Mouse (Mus musculus): Measurements from ENCODE around the gene Baat. TPM values are rescaled to one million over a fixed set of nuclear protein-coding genes. Genes with fewer than 3 reads are reported as not detected.
"Not testable (repeated sequence)": the region's sequence is repeated elsewhere in the genome, so short reads cannot be mapped to it uniquely, and the experiment has no call there.

The Baat gene
- polyA plus RNA-seq, 1 experiment from 2014 or later = 0.12 TPM

- Histone ChIP-seq H3K27ac (ENCODE audit: low read length) (no peak overlapping the region), H3K9me3 (ENCODE audit: low read length) (peaks cover 2% of the 10 kb centered on the region; the same call in 1 of the 2 replicates)
- no peak for ATAC-seq (ENCODE audit: low FRiP score, low TSS enrichment)
These were observed 29.4 kb upstream of the Baat start for GRCm38 (mm10) chr4:49535675-49536294.

GRCm38 (mm10) chr4:49535036-49535435 is 28.7 kb upstream of the Baat start:
- Histone ChIP-seq H3K9me3 (ENCODE audit: low read length) (peaks cover 8% of the 10 kb centered on the region; the same call in 1 of the 2 replicates), H3K4me1 (ENCODE audit: insufficient read depth, low read length) (no peaks in the 10 kb centered on the region), H3K36me3 (ENCODE audit: insufficient read depth, low read length) (peaks cover 15% of the 10 kb centered on the region), H3K9ac (replicated peaks; ENCODE audit: low read length) (no peak overlapping the region), H3K27ac (ENCODE audit: low read length) (no peak overlapping the region), H3K27me3 (ENCODE audit: insufficient read depth, low read length) (no peaks in the 10 kb centered on the region), H3K4me2 (replicated peaks; ENCODE audit: low read depth, low read length) (no peak overlapping the region), H3K4me3 (ENCODE audit: low read length) (no peak overlapping the region)
- no peak for ATAC-seq (ENCODE audit: low FRiP score, low TSS enrichment)
- WGBS = 83% methylated on average over 3 of the region's 3 CpGs

More at GRCm38 (mm10) chr4:49535675-49536294, 29.4 kb upstream of the Baat start:
- H3K4me2 ChIP-seq (replicated peaks; ENCODE audit: low read depth, low read length) = no peak overlapping the region
- no peak overlapping the region for H3K4me3 ChIP-seq (ENCODE audit: low read length)
- WGBS = 92% methylated on average over 4 of the region's 4 CpGs
- H3K27me3 ChIP-seq (ENCODE audit: insufficient read depth, low read length) = no peaks in the 10 kb centered on the region
- H3K4me1 ChIP-seq (ENCODE audit: insufficient read depth, low read length) = no peaks in the 10 kb centered on the region
- H3K36me3 ChIP-seq (ENCODE audit: insufficient read depth, low read length) = peaks cover 7% of the 10 kb centered on the region
- H3K9ac ChIP-seq (replicated peaks; ENCODE audit: low read length) = no peak overlapping the region

- no peak for ATAC-seq (ENCODE audit: low FRiP score, low TSS enrichment)
- Histone ChIP-seq H3K4me2 (replicated peaks; ENCODE audit: low read depth, low read length) (no peak overlapping the region), H3K9me3 (ENCODE audit: low read length) (no peaks in the 10 kb centered on the region), H3K4me1 (ENCODE audit: insufficient read depth, low read length) (peaks cover 14% of the 10 kb centered on the region), H3K27ac (ENCODE audit: low read length) (no peak overlapping the region), H3K27me3 (ENCODE audit: insufficient read depth, low read length) (no peaks in the 10 kb centered on the region), H3K9ac (replicated peaks; ENCODE audit: low read length) (no peak overlapping the region), H3K4me3 (ENCODE audit: low read length) (no peak overlapping the region; the same call in 1 of the 2 replicates), H3K36me3 (ENCODE audit: insufficient read depth, low read length) (peaks cover 14% of the 10 kb centered on the region)
- 75% methylated on average over 9 of the region's 9 CpGs for WGBS
These were observed 16.2 kb upstream of the Baat start for GRCm38 (mm10) chr4:49522576-49522975.

- no peaks in the 10 kb centered on the region for H3K27me3 ChIP-seq (ENCODE audit: insufficient read depth, low read length)
- H3K4me2 ChIP-seq (replicated peaks; ENCODE audit: low read depth, low read length) = peak overlapping the region; percentile 69
- peak; percentile 31; the same call in 1 of the 2 replicates for ATAC-seq (ENCODE audit: low FRiP score, low TSS enrichment)
- no peaks in the 10 kb centered on the region for H3K9me3 ChIP-seq (ENCODE audit: low read length)
- peaks cover 14% of the 10 kb centered on the region for H3K4me1 ChIP-seq (ENCODE audit: insufficient read depth, low read length)
- WGBS = under 1% methylated on average over 17 of the region's 17 CpGs
- no peak overlapping the region for H3K27ac ChIP-seq (ENCODE audit: low read length)
- H3K4me3 ChIP-seq (ENCODE audit: low read length) = peak overlapping the region; percentile 76
- H3K36me3 ChIP-seq (ENCODE audit: insufficient read depth, low read length) = peaks cover 18% of the 10 kb centered on the region
- peak overlapping the region; percentile 77 for H3K9ac ChIP-seq (replicated peaks; ENCODE audit: low read length)
These were observed 15.0 kb upstream of the Baat start for GRCm38 (mm10) chr4:49521346-49521745.

DNA sequence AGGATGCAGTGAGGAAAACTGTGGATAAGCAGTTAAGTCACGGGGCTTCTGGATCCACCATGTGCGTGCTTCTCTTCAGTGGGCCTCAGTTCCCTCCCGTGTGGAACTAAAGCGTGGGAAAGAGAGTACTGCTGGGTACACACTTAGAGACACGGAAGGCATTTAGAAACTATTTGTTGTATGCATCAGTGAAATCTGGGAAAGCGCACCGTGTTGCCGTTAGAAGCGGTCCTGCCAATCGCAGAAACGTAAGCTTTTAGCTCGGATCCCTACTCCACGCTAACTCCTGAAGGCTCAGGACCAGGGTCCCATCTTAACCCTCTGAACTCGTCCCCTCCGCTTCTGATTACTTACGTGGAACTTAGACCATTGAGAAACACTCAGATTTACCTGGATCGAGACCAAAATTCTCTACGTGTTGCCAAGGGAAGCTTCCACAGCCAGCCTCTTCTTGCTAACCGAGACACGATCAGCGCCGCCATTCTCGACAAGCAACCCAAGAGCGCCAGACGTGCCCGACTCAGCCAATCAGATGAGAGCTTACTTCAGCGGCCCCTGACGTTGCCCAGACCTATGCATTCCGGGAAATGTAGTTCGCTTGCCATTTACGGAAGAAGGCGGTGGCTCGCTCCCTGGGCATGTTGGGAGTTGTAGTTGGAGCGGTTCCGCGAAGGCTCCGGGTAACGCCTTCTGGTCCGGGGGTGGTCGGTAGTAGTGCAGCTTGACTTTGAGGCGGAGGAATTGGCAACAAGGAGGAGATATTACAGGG is 14.4 kb upstream of the Baat start, which contains the start of the genes Mrpl50 and Zfp189:
TSS of gene Mrpl50 (minus strand) at position 522 of the 769 bp plus-strand sequence.
TSS of gene Zfp189 (plus strand) at position 605 of the 769 bp plus-strand sequence.
- WGBS = under 1% methylated on average over 41 of the region's 41 CpGs
- peaks cover 18% of the 10 kb centered on the region for H3K36me3 ChIP-seq (ENCODE audit: insufficient read depth, low read length)

GRCm38 (mm10) chr4:49519476-49519875 is 13.1 kb upstream of the Baat start:
- 0 out of 2 replicates have a peak overlapping the region, but pooled peaks have one; percentile 2 for H3K4me3 ChIP-seq (ENCODE audit: low read length)
- ATAC-seq (ENCODE audit: low FRiP score, low TSS enrichment) = no peak
- 77% methylated on average over 5 of the region's 5 CpGs for WGBS
- H3K9me3 ChIP-seq (ENCODE audit: low read length) = no peaks in the 10 kb centered on the region
- no peaks in the 10 kb centered on the region for H3K27me3 ChIP-seq (ENCODE audit: insufficient read depth, low read length)
- H3K9ac ChIP-seq (replicated peaks; ENCODE audit: low read length) = no peak overlapping the region
- peak overlapping the region; percentile 8 for H3K4me2 ChIP-seq (replicated peaks; ENCODE audit: low read depth, low read length)
- no peak overlapping the region for H3K27ac ChIP-seq (ENCODE audit: low read length)
- H3K36me3 ChIP-seq (ENCODE audit: insufficient read depth, low read length) = peaks cover 16% of the 10 kb centered on the region
- peaks cover 14% of the 10 kb centered on the region for H3K4me1 ChIP-seq (ENCODE audit: insufficient read depth, low read length)

More for the DNA sequence above, 14.4 kb upstream of the Baat start, which contains the start of the genes Mrpl50 and Zfp189:
- peak within 1 kb of the TSS; percentile 69 for H3K4me2 ChIP-seq (replicated peaks; ENCODE audit: low read depth, low read length)
- H3K4me1 ChIP-seq (ENCODE audit: insufficient read depth, low read length) = peaks cover 14% of the 10 kb centered on the region
- peak within 1 kb of the TSS; percentile 62 for H3K27ac ChIP-seq (ENCODE audit: low read length)
- no peaks in the 10 kb centered on the region for H3K27me3 ChIP-seq (ENCODE audit: insufficient read depth, low read length)
- H3K9ac ChIP-seq (replicated peaks; ENCODE audit: low read length) = peak within 1 kb of the TSS; percentile 79
- H3K4me3 ChIP-seq (ENCODE audit: low read length) = peak within 1 kb of the TSS; percentile 76
- H3K9me3 ChIP-seq (ENCODE audit: low read length) = no peaks in the 10 kb centered on the region
- peak; percentile 99 for ATAC-seq (ENCODE audit: low FRiP score, low TSS enrichment)

DNA sequence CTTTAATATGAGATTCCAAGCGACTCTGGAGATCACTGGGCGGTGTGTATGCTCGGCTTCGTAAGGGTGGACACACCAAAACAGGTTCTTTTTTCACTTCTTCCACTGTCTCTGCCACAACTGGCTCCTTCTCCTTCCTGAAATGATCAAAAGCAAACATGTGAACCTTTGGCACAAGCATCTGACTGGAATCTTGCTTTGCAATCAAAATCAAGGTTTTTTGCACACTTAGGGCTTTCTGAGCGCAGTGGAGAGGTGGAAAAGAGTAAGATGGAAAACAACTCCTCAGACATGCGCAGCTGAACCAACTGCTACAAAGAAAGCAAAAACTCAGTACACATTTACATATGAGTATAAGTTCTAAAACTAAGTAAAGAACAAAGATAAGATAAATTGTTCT is 8.1 kb upstream of the Baat start:
- 98% methylated on average over 6 of the region's 6 CpGs for WGBS
- peaks cover 5% of the 10 kb centered on the region for H3K4me1 ChIP-seq (ENCODE audit: insufficient read depth, low read length)
- H3K4me3 ChIP-seq (ENCODE audit: low read length) = no peak overlapping the region
- no peaks in the 10 kb centered on the region for H3K27me3 ChIP-seq (ENCODE audit: insufficient read depth, low read length)
- no peak overlapping the region for H3K4me2 ChIP-seq (replicated peaks; ENCODE audit: low read depth, low read length)
- H3K36me3 ChIP-seq (ENCODE audit: insufficient read depth, low read length) = peaks cover 20% of the 10 kb centered on the region
- ATAC-seq (ENCODE audit: low FRiP score, low TSS enrichment) = no peak
- H3K9me3 ChIP-seq (ENCODE audit: low read length) = no peaks in the 10 kb centered on the region
- no peak overlapping the region for H3K9ac ChIP-seq (replicated peaks; ENCODE audit: low read length)
- H3K27ac ChIP-seq (ENCODE audit: low read length) = no peak overlapping the region

DNA sequence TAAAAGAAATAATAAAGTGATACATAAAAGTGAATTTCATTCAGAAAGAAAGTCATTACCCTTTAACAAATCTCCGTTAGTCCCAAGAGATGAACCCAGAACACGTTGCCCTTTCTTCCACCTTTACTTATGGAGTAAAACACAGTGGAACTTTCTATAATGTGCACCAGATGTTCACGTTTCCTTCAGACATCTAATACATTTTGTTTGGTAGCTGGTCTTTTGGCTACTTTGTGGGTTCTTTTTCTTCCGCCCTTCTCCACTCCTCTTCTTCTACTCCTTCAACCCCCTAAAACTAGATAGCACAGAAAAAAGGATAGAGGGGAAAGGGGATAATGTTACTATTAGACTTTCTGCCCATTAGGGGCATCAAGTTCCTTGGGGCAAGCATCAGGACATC is 6.3 kb upstream of the Baat start:
- WGBS = 85% methylated on average over 4 of the region's 4 CpGs
- no peaks in the 10 kb centered on the region for H3K27me3 ChIP-seq (ENCODE audit: insufficient read depth, low read length)
- H3K9ac ChIP-seq (replicated peaks; ENCODE audit: low read length) = no peak overlapping the region
- no peaks in the 10 kb centered on the region for H3K9me3 ChIP-seq (ENCODE audit: low read length)
- peaks cover 20% of the 10 kb centered on the region for H3K36me3 ChIP-seq (ENCODE audit: insufficient read depth, low read length)
- no peak for ATAC-seq (ENCODE audit: low FRiP score, low TSS enrichment)
- H3K4me1 ChIP-seq (ENCODE audit: insufficient read depth, low read length) = no peaks in the 10 kb centered on the region
- no peak overlapping the region for H3K4me2 ChIP-seq (replicated peaks; ENCODE audit: low read depth, low read length)
- H3K27ac ChIP-seq (ENCODE audit: low read length) = no peak overlapping the region
- no peak overlapping the region for H3K4me3 ChIP-seq (ENCODE audit: low read length)

- not testable (repeated sequence) for H3K27ac ChIP-seq (ENCODE audit: low read length); H3K9ac ChIP-seq (replicated peaks; ENCODE audit: low read length); ATAC-seq (ENCODE audit: low FRiP score, low TSS enrichment); H3K27me3 ChIP-seq (ENCODE audit: insufficient read depth, low read length); H3K4me1 ChIP-seq (ENCODE audit: insufficient read depth, low read length); H3K4me2 ChIP-seq (replicated peaks; ENCODE audit: low read depth, low read length); H3K4me3 ChIP-seq (ENCODE audit: low read length); H3K9me3 ChIP-seq (ENCODE audit: low read length)
- H3K36me3 ChIP-seq (ENCODE audit: insufficient read depth, low read length) = peaks cover 16% of the 10 kb centered on the region
- WGBS = 75% methylated on average over 1 of the region's 1 CpGs
These were observed 4.0 kb upstream of the Baat start for GRCm38 (mm10) chr4:49510236-49510835.

Data from kidney, embryonic 16.5 days (tissue).